Mouse (Mus musculus) midbrain, embryonic 14.5 days (tissue): ENCODE measurements around the gene Gapvd1. TPM values are rescaled to one million over a fixed set of nuclear protein-coding genes. Genes with fewer than 3 reads are reported as not detected.

Source experiments
- polyA plus RNA-seq: library from polyadenylated mRNA; unstranded; fragments of >200 nt; fragmentation: Nextera tagmentation; extraction: Ambion mirVana; gene quantifications from 2 replicates; pipeline ENCODE4 v1.2.1, GENCODE M21; 2014

Gene Gapvd1
- polyA plus RNA-seq, 1 experiment from 2014 or later: 132 TPM

Other genes starting within 250 kb of the Gapvd1 start
- gene Hspa5, start 16.7 kb upstream of the Gapvd1 start, polyA plus RNA-seq: 299 and 450 TPM in 2 replicates
- 20.3 and 25.4 TPM in 2 replicates for gene Rabepk, start 44.7 kb upstream of the Gapvd1 start, polyA plus RNA-seq
- gene Fbxw2, start 71.1 kb upstream of the Gapvd1 start, polyA plus RNA-seq: 75.3 and 91.5 TPM in 2 replicates
- 0.13 TPM in 1 of 2 replicates, not detected in the other for gene Gm34653, start 77.8 kb upstream of the Gapvd1 start, polyA plus RNA-seq
- gene Cutal, start 119.2 kb upstream of the Gapvd1 start, polyA plus RNA-seq: 0.59 TPM in 1 of 2 replicates, not detected in the other
- 107 and 112 TPM in 2 replicates for gene Psmd5, start 119.7 kb upstream of the Gapvd1 start, polyA plus RNA-seq
- 0.93 and 1.6 TPM in 2 replicates for gene Phf19, start 158.8 kb upstream of the Gapvd1 start, polyA plus RNA-seq
- 0.87 and 3.3 TPM in 2 replicates for gene Traf1, start 206.5 kb upstream of the Gapvd1 start, polyA plus RNA-seq